Mouse (Mus musculus) hindlimb bud, embryonic 11.5 days (tissue): ENCODE measurements around the gene Acadl.

ENCODE experiments used
- DNase-seq: peaks from one replicate; pipeline ENCODE4 v3.0.0-alpha.2; 2012; ENCODE audit warnings: low read depth, low spot score; ENCODE audit errors: extremely low spot score

Acadl gene

DNA sequence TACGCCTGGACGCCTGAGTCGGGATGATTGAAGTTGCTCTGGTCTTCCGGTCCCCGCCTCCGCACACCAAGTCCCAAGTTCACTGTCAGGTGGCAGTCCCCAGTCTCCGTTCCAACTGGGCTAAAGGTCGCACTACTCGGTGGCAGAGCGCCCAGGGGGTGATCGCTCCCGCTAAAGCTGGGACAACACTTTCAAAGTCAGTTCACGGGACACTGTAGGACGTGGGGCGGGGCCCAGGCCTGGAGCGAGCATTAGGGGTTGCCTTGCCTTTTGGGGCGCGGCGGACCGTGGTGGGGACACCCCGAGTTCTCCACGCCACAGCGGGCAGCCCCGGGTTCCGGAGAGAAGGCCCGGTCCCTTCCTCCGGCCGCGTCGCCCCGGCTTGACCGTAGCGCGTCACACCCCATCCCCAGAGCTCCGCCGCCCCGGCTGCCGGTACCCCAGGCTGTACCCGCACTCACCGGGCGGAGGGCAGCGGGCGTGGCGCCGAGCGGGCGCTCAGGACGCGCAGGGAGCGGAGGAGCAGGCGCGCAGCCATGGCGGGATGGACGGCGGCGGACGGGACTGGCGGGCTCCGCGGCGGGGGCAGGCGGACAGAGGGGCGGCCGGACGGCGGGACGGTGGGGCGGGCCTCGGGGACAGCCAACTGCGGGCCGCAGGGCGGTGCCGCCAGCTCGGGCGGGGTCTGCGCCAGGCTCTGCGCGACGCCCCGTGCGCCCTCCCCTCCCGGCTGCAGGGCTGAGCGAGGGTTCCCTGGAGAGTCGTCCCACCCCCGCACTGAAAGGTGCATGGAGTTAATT lies at the start of gene Acadl:
Acadl (minus strand) TSS at position 566 of the 800 bp plus-strand sequence.
- no peak for DNase-seq

DNA sequence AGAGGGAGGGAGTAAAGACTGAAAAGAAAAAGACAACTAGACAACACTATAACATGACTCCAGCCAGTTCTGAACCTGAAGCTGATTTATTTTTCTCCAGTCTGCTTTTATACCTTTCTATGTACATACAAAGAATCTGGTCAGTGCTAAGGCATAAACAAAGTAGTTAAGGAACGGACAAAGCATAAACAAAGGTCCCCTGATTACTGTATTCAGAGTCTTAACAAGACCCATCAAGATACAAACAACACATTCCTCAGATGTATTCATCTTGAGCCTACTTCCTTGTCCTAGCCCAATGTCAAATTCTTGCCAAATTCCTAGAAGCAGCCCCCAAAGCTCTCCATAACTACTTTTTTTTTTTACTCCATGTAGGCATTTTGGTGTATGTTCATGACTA lies 49.2 kb upstream of the Acadl start:
- no peak for DNase-seq

DNA sequence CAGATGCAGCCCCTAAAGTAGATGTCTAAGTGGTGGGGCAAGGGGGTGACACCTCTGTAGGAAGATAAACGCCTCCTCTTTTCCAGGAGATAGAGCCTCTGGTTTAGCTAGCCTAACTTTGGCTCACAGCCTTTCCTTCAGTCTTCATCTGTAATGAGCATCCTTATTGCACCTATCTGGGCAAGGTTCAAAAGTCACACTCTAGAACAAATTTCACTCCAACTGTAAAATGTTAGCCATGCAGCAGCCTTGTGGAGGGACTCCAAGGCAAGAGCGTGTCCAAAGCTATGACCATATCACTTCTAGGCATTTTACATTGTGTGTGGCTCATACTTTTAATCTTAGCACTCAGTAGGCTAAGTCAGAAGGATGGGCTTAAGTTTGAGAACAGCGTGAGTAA lies 39.5 kb upstream of the Acadl start:
- no peak for DNase-seq

GRCm38 (mm10) chr1:66900946-66901345 lies 37.9 kb upstream of the Acadl start:
- DNase-seq: no peak

DNA sequence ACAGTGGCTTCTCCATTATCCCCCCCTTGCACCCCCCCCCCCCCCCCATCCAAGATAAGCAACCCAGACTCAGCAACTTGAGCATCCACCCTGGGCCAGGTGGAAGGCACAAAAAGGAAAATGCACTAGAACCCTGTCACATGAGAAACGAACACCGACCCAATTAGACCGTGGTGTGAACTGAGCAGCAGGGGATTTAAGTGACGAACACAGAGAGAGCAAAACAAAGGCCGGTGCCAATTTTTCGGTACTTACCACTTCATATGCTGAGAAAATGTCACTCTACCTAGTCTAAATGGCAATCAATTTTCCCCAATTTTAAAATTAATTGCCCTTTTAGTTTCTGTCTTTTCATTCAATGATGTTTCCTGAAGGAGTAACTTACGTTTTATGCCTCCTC lies 35.2 kb upstream of the Acadl start:
- DNase-seq: no peak

DNA sequence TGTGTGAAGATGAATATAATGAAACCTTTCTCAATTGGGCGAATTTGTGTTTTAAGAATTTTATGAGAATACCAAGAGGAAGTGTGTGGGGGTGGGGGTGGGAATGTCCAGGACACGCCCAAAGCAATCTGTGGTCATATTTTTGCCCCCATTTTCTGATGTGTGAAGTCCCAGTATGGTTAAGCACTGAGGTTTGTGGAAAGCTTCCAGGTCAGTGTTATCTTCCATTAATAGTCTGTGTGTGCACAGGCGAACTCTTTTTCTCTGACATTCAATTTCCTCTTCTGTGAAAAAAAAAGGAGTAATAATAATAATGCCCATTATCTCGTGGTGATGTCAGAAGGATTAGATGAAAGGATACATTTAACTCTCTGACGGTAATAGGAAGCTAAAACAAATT lies 33.5 kb upstream of the Acadl start:
- DNase-seq: no peak

GRCm38 (mm10) chr1:66896125-66896524 lies 33.0 kb upstream of the Acadl start:
- no peak for DNase-seq

DNA sequence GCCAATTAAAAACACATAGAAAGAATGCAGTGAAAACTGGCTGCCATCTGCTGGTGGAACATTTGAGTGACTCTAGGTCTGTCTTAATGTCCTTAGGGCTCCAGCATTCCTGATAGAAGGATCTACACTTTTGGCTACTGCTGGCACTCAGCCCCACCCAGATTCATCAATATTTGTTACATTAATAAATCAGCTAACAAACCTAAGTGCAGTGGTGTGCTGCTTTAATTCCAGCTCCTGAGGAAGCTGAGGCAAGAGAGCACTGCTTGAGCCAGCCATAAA lies 32.7 kb upstream of the Acadl start:
- DNase-seq: no peak

- no peak for DNase-seq
Measured at GRCm38 (mm10) chr1:66895093-66895836, 32.2 kb upstream of the Acadl start.

DNA sequence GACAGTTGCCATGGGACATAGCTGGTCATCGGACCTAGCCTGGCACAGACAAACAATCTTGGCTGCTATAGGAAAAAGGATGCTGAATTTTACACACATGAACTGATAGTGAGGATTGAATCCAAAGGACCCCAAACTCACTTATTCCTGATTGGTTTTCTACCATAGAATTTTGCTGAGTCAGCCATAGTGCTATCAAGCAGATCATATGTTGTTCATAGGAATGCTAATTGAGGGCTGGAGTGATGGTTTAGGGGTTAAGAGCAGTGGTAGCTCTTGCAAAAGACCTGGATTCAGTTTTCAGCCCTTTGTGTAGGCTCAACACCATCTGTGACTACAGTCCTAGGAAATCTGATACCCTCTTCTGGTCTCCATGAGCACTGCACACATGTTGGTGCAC lies 24.1 kb upstream of the Acadl start:
- DNase-seq: no peak

DNA sequence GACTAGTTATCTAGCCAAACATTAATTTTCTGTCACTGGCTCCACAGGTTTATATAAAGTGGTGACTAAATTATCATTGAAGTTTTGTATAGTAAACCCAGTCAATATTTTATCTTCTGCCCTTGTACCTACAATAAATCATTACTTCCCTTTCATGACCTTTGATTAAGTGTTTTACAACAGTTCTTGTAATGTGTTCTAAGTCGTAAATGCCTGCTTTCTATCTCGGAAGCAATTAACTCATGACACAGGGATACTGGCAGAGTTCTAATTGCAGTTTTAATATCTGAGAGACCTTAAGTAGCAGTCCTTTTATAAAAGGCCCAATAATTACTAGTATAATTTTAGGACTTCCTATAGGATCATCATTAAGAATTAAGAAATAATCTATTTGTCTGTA lies 17.1 kb upstream of the Acadl start:
- no peak for DNase-seq

DNA sequence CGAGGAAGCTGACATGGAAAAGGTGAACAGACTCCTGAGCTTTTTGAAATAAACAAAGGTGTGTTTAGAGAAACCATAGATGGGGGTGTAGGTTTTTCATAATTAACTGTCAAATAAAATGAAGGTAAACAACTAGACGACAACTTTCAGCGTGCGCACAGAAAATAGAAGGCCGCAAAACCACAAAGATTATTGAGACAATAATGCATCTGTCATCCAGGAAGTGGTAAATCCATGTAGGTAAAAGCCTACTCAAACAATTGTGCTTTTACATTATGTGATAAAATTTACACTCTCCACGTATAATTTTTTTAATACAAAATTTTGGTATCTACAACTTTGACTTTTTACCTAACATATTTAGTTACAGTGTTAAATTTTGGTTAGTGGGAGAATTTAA lies 11.7 kb upstream of the Acadl start:
- DNase-seq: no peak

DNA sequence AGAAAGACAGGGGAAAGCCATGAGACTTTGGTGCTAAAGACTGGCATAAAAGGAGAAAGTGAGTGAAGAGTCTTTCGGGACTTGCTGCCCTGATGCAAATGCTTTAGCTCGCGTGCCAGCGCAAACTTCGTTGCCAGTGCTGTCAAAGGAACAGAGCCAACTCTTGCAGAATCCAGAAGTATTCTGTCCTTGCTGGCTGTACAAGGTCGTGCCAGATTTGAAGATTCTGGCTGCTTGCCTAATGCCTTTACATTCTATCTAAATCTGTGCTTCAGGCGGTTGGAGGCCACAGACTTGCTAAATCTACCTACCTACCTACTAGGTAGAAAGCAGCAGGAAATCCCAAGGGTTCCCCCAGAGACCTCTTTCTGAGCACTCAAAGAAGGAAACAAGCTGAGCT lies 8.5 kb upstream of the Acadl start:
- no peak for DNase-seq

DNA sequence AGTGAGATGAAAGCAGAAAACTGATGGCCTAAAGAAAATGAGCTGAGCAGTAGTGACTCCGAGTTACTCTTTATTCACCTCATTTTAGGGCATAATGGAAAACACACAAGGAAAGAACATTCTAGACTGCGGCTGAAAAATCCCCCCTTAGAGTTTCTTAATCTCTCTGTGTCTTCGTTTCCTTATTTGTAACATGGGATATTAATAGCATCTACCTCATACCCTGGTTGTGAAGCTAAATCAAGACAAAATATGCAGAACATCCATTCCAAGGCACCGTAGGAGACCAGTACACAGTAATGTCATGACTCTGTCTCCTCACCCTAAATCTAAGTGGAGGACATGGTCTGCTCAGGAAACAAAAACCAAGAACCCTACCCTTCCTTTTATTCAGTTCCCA lies 2.6 kb upstream of the Acadl start:
- DNase-seq: no peak

DNA sequence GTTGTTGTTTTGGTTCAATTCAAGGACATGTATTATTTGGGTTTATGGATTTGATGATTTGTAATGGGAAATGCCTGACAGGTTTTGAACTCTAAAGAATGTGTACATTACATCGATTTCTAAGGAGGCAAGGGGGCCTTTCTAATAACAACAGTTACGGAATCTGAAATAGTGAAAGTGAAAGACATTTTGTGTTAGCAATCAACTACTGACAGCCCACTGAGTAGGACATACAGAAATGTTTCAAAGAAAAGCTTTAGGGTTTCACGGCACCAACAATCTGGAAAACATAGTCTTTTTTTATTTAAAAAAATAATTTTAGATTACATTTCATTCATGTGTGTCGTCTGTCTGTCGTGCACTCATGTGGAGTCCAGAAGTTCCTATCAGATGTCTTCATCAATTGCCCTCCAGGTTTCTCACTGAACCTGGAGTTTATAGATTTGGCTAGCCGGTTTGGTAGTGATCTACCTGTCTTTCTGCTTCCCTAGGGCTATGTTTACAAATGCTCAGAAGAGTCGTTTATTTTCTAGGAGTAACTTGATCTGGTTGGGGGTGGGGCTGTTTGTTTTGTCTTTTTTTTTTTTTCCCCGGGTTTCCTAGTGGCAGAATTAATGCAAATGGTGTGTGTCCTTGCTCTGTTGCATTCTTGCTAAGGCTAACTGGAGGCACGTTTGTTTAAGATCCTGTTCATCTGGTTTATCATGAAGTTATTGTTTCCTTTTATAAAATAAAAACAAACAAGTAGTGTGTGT lies 841 bp upstream of the Acadl start:
- no peak for DNase-seq

GRCm38 (mm10) chr1:66861764-66862672 lies 1.1 kb downstream of the Acadl start:
- DNase-seq: no peak

- DNase-seq: no peak
Measured at GRCm38 (mm10) chr1:66847506-66847905, 15.6 kb downstream of the Acadl start.

- DNase-seq: no peak
Measured at GRCm38 (mm10) chr1:66845690-66846318, 17.3 kb downstream of the Acadl start.

DNA sequence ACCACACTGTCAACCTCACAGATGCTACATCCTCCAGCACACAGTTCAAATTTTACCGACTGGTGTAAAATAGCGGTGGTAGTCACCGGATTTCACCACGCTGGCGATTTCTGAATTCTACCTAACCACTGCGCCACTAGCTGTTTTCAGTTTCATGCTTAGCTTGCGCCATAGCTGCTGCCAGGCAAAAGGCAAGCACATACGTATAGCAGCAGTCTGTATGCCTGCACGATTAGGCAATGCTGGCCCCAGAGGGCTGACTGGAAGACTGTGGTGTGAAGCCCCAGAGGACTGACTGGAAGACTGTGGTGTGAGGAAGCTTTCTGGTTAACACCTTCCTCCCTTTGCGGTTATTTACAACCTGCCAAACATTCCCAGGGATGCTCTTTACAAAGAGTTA lies 21.1 kb downstream of the Acadl start:
- no peak for DNase-seq

DNA sequence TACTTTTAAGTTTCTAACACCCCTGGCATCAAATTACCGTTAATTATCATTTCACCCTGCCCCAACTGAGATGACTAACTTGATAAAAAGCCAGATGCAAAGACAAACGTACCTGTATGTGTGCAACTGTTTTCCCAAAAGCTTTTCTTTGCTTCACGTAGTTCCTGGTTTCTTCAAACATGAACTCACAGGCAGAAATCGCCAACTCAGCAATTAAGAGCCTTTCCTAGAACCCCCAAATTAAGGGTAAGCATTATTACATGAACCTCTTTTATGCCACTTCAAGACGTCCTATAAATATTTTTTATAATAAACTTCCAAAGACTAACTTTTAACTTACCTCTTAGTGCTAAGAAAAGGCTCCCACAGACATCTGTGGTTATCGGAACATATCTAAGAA lies 21.6 kb downstream of the Acadl start:
- no peak for DNase-seq
